Mouse (Mus musculus) stomach, embryonic 16.5 days (tissue): ENCODE results near the gene Kifc1. TPM values are rescaled to one million over a fixed set of nuclear protein-coding genes. Genes with fewer than 3 reads are reported as not detected.
A peak's percentile ranks its signal among the peaks of the same experiment; 100 is the strongest.

Source experiments
- ATAC-seq: fragments of 200-750 bp; cut with Nextera tagmentation; 2 replicates; pipeline ENCODE4 v1.8.0; 2017; ENCODE audit warnings: moderate number of reproducible peaks, moderate TSS enrichment; ENCODE audit not compliant: insufficient read depth, low FRiP score
- H3K27ac ChIP-seq: fragments of 300-500 bp; sonication (generic); 2 replicates; pipeline ENCODE4 v1.5.1; 2014; ENCODE audit warnings: low read length
- H3K27me3 ChIP-seq: fragments of 300-500 bp; sonication (generic); 2 replicates; pipeline ENCODE4 v1.6.1; 2014; ENCODE audit warnings: low read length, control low read depth, mixed read lengths; ENCODE audit not compliant: control insufficient read depth, insufficient read depth
- H3K36me3 ChIP-seq: fragments of 300-500 bp; sonication (generic); 2 replicates; pipeline ENCODE4 v1.6.1; 2014; ENCODE audit warnings: low read length; ENCODE audit not compliant: control insufficient read depth, insufficient read depth
- H3K4me1 ChIP-seq: fragments of 300-500 bp; sonication (generic); 2 replicates; pipeline ENCODE4 v1.6.1; 2014; ENCODE audit warnings: low read length, control low read depth, mixed read lengths; ENCODE audit not compliant: control insufficient read depth, insufficient read depth
- H3K4me2 ChIP-seq: fragments of 300-500 bp; sonication (generic); 2 replicates; pipeline ENCODE4 v1.6.1; 2014; ENCODE audit warnings: low read depth, low read length, mixed read lengths
- H3K4me3 ChIP-seq: fragments of 300-500 bp; sonication (generic); replicated peaks from 2 replicates; pipeline ENCODE4 v1.5.1; 2014; ENCODE audit warnings: mild to moderate bottlenecking, low read length
- H3K9ac ChIP-seq: fragments of 300-500 bp; sonication (generic); 2 replicates; pipeline ENCODE4 v1.6.1; 2014; ENCODE audit warnings: low read length
- H3K9me3 ChIP-seq: fragments of 300-500 bp; sonication (generic); replicated peaks from 2 replicates; pipeline ENCODE4 v1.6.1; 2016; ENCODE audit warnings: low read length, control low read depth; ENCODE audit not compliant: control insufficient read depth
- WGBS: fragments of 180-500 bp; shearing (Covaris S2); extraction: QIAGEN DNeasy Blood & Tissue Kit; methylation state at CpG from one replicate; pipeline ENCODE4 v1.1.7; 2014; 5-methylcytosine and 5-hydroxymethylcytosine counted together
- polyA plus RNA-seq: library from polyadenylated mRNA; unstranded; fragments of >200 nt; fragmentation: Nextera tagmentation; extraction: Ambion mirVana; gene quantifications from 2 replicates; pipeline ENCODE4 v1.2.1, GENCODE M21; 2015

Kifc1 gene
- polyA plus RNA-seq, 1 experiment from 2014 or later, result 6.9 TPM

GRCm38 (mm10) chr17:33920282-33921097 is 30.0 kb upstream of the Kifc1 start:
- Histone ChIP-seq H3K36me3 (0 out of 2 replicates have a peak, but pooled peaks cover 4% of the 10 kb centered on the region), H3K9me3 (no peaks in the 10 kb centered on the region), H3K4me3 (peak overlapping the region; percentile 66), H3K9ac (peak overlapping the region; percentile 78), H3K27ac (peak overlapping the region; percentile 86), H3K4me1 (peaks cover 18% of the 10 kb centered on the region), H3K27me3 (no peaks in the 10 kb centered on the region), H3K4me2 (peak overlapping the region; percentile 98)
- whole genome bisulfite sequencing, result under 1% methylated on average over 36 of the region's 36 CpGs
- peak; percentile 16; the same call in 1 of the 2 replicates for ATAC-seq

DNA sequence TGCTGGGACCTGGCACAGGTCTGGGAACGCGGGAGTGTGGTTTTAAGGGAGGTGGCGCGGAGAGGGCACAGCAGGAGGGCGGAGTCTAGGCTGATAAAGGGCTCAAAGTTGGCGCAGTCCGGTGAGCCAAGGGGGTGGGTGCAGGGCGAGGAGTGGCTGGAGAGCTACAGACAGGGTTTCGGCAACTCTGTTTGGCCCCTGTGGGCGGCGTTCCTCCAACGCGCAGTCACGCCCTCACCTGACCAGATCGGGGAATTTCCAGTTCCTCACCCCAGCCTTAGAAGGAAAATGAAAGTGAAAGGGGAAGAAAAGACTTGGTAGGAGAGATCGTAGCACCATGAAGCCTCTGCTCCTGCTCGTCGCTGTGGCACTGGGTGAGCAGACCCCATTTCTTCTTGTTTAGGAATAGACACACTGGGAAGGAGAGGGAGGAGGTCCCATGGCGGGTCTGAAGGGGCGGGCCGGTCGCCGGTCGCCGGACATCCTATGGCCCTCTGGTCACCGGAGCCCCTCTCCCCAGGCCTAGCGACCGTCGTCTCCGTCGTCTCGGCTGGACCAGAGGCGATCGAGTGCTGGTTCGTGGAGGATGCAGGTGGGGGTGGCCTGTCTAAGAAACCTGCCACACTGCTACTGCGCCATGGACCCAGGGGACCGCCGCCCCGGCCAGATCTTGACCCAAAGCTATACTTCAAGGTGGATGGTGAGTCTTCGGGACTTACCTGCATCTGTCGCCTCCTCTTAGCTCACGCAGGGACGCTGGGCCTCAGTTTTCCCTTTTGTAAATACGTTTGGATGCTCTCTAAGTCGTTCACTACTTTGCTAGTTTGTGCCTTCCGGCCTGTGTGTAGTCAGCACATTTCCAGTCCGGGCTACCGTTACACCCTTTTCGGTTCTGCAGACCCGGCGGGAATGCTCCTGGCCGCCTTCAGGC is 29.2 kb upstream of the Kifc1 start:
- ATAC-seq, result peak; percentile 67
- Histone ChIP-seq H3K9ac (peak overlapping the region; percentile 78), H3K36me3 (0 out of 2 replicates have a peak, but pooled peaks cover 4% of the 10 kb centered on the region), H3K27me3 (no peaks in the 10 kb centered on the region), H3K4me1 (peaks cover 23% of the 10 kb centered on the region), H3K4me3 (peak overlapping the region; percentile 66), H3K4me2 (peak overlapping the region; percentile 98), H3K9me3 (no peaks in the 10 kb centered on the region), H3K27ac (peak overlapping the region; percentile 86)
- under 1% methylated on average over 52 of the region's 52 CpGs for WGBS

DNA sequence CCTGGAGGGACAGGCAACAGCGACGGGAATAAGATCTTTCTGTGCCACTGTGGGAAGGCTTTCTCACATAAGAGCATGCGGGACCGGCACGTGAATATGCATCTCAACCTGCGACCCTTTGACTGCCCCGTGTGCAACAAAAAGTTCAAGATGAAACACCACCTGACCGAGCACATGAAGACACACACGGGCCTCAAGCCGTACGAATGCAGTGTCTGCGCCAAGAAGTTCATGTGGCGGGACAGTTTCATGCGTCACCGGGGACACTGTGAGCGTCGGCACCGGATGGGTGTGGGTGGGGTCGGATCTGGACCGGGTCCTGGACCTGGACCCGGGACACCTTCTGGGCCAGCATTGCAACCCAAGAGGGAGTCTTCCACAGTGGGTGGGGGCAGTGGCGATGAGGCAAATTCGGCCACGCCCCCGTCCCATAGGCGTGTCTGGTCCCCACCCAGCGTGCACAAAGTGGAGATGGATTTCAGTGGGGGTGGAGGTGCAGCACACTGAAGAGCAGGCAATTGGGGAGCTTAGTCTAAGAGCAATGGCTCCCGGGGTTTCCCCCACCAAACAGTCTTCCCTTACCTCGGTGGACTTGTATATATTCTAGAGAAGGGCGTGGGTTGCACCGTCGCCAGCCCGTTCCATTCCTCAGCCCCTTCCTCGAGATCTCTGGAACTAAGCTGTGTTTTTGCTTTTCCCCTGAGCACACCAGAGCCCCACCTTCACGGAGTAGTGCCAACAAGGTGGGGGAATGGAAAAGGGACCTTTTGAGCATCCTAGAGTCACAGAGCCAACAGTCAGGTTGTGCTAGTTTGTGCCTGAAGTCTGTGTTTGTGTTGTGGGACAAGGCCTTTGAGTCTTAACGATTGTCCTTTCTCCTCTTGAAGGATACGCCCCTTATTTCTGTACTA is 28.1 kb upstream of the Kifc1 start:
- Histone ChIP-seq H3K27me3 (no peaks in the 10 kb centered on the region), H3K9me3 (no peaks in the 10 kb centered on the region), H3K9ac (peak overlapping the region; percentile 78), H3K4me3 (peak overlapping the region; percentile 66), H3K4me1 (peaks cover 23% of the 10 kb centered on the region), H3K4me2 (peak overlapping the region; percentile 98), H3K27ac (peak overlapping the region; percentile 86), H3K36me3 (peaks cover 11% of the 10 kb centered on the region)
- ATAC-seq, result no peak
- 51% methylated on average over 37 of the region's 37 CpGs for WGBS

DNA sequence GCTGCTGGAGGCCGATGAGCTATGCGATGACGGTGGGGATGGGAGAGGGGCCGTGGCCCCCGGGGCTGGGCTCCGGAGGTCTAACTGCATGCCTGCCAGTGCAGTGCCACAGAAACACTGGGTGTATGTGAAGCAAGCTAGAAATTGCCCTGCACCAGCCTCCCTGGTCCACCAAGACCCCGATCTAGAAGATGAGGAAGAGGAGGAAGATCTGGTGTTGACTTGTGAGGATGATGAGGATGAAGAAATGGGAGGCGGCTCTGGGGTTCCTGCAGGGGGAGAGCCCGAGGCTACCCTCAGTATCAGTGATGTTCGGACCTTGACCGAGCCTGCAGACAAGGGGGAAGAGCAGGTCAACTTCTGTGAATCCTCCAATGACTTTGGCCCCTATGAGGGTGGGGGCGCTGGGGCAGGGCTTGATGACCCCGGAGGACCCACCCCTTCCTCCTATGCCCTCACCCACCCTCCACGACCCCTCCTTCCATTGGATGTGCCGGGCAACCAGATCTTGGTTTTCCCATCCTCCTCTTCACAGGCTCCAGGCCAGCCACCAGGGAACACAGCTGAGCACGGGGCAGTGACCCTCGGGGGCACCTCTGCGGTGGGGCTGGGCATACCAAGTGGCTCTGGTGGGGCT is 27.3 kb upstream of the Kifc1 start:
- H3K4me3 ChIP-seq, result no peak overlapping the region
- no peaks in the 10 kb centered on the region for H3K9me3 ChIP-seq
- 84% methylated on average over 18 of the region's 18 CpGs for WGBS
- no peak overlapping the region for H3K27ac ChIP-seq
- peaks cover 16% of the 10 kb centered on the region for H3K36me3 ChIP-seq
- no peak for ATAC-seq
- H3K4me2 ChIP-seq, result no peak overlapping the region
- peaks cover 23% of the 10 kb centered on the region for H3K4me1 ChIP-seq
- H3K27me3 ChIP-seq, result no peaks in the 10 kb centered on the region
- H3K9ac ChIP-seq, result no peak overlapping the region

DNA sequence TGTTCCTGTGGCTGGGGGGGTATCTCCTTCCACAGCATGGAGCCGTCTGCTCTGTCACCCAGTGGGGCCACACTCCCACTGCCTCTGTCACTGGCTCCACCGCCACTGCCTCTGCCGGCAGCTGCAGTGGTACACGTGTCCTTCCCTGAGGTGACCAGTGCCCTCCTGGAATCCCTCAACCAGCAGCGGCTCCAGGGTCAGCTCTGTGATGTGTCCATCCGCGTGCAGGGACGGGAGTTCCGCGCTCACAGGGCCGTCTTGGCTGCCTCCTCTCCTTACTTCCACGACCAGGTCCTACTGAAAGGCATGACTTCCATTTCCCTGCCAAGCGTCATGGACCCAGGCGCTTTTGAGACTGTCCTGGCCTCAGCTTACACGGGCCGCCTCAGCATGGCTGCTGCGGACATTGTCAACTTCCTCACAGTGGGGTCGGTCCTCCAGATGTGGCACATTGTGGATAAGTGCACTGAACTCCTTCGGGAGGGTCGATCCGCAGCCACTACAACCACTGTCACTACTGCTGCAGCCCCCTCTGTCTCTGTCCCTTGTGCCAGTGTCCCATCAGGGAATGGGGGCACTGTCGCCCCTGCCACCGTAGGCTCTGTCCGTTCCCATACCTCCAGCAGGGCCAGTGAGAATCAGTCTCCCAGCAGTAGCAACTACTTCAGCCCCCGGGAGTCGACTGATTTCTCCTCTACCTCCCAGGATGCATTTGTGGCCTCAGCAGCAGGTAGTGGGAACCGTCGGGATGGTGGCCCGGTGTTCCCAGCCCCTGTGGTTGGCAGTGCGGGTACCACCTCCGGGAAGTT is 26.6 kb upstream of the Kifc1 start:
- Histone ChIP-seq H3K36me3 (peaks cover 22% of the 10 kb centered on the region), H3K4me3 (peak overlapping the region; percentile 64), H3K27ac (no peak overlapping the region), H3K4me1 (peaks cover 23% of the 10 kb centered on the region), H3K4me2 (peak overlapping the region; percentile 73), H3K9ac (peak overlapping the region; percentile 76), H3K27me3 (no peaks in the 10 kb centered on the region), H3K9me3 (no peaks in the 10 kb centered on the region)
- WGBS, result 73% methylated on average over 31 of the region's 31 CpGs
- no peak for ATAC-seq

- H3K36me3 ChIP-seq, result peaks cover 27% of the 10 kb centered on the region
- peak overlapping the region; percentile 64 for H3K4me3 ChIP-seq
- ATAC-seq, result peak; percentile 9
- peaks cover 23% of the 10 kb centered on the region for H3K4me1 ChIP-seq
- H3K27me3 ChIP-seq, result no peaks in the 10 kb centered on the region
- H3K27ac ChIP-seq, result peak overlapping the region; percentile 83
- H3K9ac ChIP-seq, result peak overlapping the region; percentile 76
- H3K4me2 ChIP-seq, result peak overlapping the region; percentile 73
- under 1% methylated on average over 14 of the region's 20 CpGs for WGBS
- H3K9me3 ChIP-seq, result no peaks in the 10 kb centered on the region
Measured at GRCm38 (mm10) chr17:33916294-33916693, 25.8 kb upstream of the Kifc1 start.

DNA sequence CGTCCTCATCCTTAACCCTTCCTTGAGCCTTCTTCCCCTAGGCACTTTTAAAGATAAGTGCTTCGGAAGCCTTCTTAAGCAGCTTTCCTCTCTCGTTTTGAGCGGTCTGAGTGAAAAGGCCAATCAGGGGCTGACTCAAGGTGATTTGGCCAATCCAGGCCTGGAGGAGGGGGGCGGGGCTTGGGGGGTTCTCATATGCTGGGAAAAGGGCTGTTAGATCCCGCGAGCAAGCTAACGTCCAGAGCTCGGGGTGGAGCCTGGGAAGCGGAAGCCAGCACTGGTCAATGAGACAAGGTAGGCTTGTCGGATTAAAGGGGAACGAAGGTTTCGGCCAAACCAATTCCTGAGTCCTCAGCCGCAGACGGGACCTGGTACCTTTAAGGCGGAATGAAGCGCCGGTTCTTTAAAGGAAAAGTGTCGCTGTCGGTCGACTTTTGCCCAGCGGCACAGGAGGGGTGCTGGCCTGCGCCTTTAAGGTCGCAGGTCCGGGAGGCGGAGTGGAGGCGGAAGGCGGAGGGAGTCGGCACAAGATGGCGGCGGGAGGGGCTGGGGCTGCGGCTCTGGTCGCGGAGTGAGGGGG is 25.3 kb upstream of the Kifc1 start, which contains the start of the genes Tapbp and Zbtb22:
Gene Tapbp, plus strand, starts transcription at position 229 of the 580 bp plus-strand sequence.
Gene Zbtb22, plus strand, starts transcription at position 234 of the 580 bp plus-strand sequence.
- Histone ChIP-seq H3K9me3 (no peaks in the 10 kb centered on the region), H3K4me1 (peaks cover 23% of the 10 kb centered on the region), H3K27ac (peak within 1 kb of the TSS; percentile 83), H3K4me2 (peak within 1 kb of the TSS; percentile 73), H3K27me3 (no peaks in the 10 kb centered on the region), H3K9ac (peak within 1 kb of the TSS; percentile 76), H3K4me3 (peak within 1 kb of the TSS; percentile 64), H3K36me3 (peaks cover 27% of the 10 kb centered on the region)
- peak; percentile 92 for ATAC-seq
- WGBS, result under 1% methylated on average over 34 of the region's 34 CpGs
